Mouse (Mus musculus) right cerebral cortex, postnatal 14 days (tissue): Measurements from ENCODE around the gene Mfsd6l.

Source experiments
- DNase-seq: peaks from one replicate; pipeline ENCODE4 v3.0.0; 2022

Mfsd6l gene

GRCm38 (mm10) chr11:68555918-68556584 lies at the start of gene Mfsd6l:
Mfsd6l (plus strand) TSS chr11:68556186.
- no peak for DNase-seq

GRCm38 (mm10) chr11:68507246-68507645 lies 48.7 kb upstream of the Mfsd6l start:
- no peak for DNase-seq

GRCm38 (mm10) chr11:68508619-68509018 lies 47.4 kb upstream of the Mfsd6l start:
- no peak for DNase-seq

- DNase-seq = no peak
These were observed 46.8 kb upstream of the Mfsd6l start for GRCm38 (mm10) chr11:68509194-68509593.

GRCm38 (mm10) chr11:68513969-68514368 lies 42.0 kb upstream of the Mfsd6l start:
- no peak for DNase-seq

GRCm38 (mm10) chr11:68519362-68519761 lies 36.6 kb upstream of the Mfsd6l start:
- no peak for DNase-seq

GRCm38 (mm10) chr11:68519815-68520214 lies 36.2 kb upstream of the Mfsd6l start:
- DNase-seq = no peak

- DNase-seq = no peak
These were observed 35.5 kb upstream of the Mfsd6l start for GRCm38 (mm10) chr11:68520439-68520838.

- no peak for DNase-seq
These were observed 34.6 kb upstream of the Mfsd6l start for GRCm38 (mm10) chr11:68521352-68521751.

- no peak for DNase-seq
These were observed 29.5 kb upstream of the Mfsd6l start for GRCm38 (mm10) chr11:68526441-68526840.

- DNase-seq = peak; percentile 78
These were observed 24.8 kb upstream of the Mfsd6l start for GRCm38 (mm10) chr11:68531066-68531806.

- DNase-seq = no peak
These were observed 23.9 kb upstream of the Mfsd6l start for GRCm38 (mm10) chr11:68531941-68532535.

- DNase-seq = no peak
These were observed 23.2 kb upstream of the Mfsd6l start for GRCm38 (mm10) chr11:68532773-68533172.

- DNase-seq = no peak
These were observed 22.0 kb upstream of the Mfsd6l start for GRCm38 (mm10) chr11:68533971-68534475.

- DNase-seq = no peak
These were observed 20.0 kb upstream of the Mfsd6l start for GRCm38 (mm10) chr11:68536026-68536425.

GRCm38 (mm10) chr11:68536465-68536864 lies 19.5 kb upstream of the Mfsd6l start:
- peak; percentile 42 for DNase-seq

- DNase-seq = no peak
These were observed 16.4 kb upstream of the Mfsd6l start for GRCm38 (mm10) chr11:68539621-68540020.

- DNase-seq = no peak
These were observed 11.4 kb upstream of the Mfsd6l start for GRCm38 (mm10) chr11:68544554-68544953.

GRCm38 (mm10) chr11:68545172-68545571 lies 10.8 kb upstream of the Mfsd6l start:
- no peak for DNase-seq

GRCm38 (mm10) chr11:68545682-68546222 lies 10.2 kb upstream of the Mfsd6l start:
- DNase-seq = no peak

- DNase-seq = no peak
These were observed 8.5 kb upstream of the Mfsd6l start for GRCm38 (mm10) chr11:68547484-68547883.

- no peak for DNase-seq
These were observed 6.4 kb upstream of the Mfsd6l start for GRCm38 (mm10) chr11:68549597-68549996.

- no peak for DNase-seq
These were observed 5.6 kb upstream of the Mfsd6l start for GRCm38 (mm10) chr11:68550358-68550757.
